Mouse (Mus musculus): ENCODE results near the gene Crip1. TPM values are rescaled to one million over a fixed set of nuclear protein-coding genes. Genes with fewer than 3 reads are reported as not detected.
A peak's percentile ranks its signal among the peaks of the same experiment; 100 is the strongest.

Gene Crip1
- total and polyA plus RNA-seq, 3 experiments, result 282 to 438 TPM; not detected in 1

GRCm38 (mm10) chr12:113141531-113141973 is 4.6 kb upstream of the Crip1 start:
- no peak overlapping the region for H3K9ac ChIP-seq (ENCODE audit: control insufficient read depth, low read depth, low read length, poor library complexity, severe bottlenecking)
- H3K9me3 ChIP-seq (replicated peaks; ENCODE audit: insufficient read depth, low read length), result no peaks in the 10 kb centered on the region
- peak overlapping the region in 1 of 2 experiments; percentile 70; a peak in 1 of 4 replicates for H3K4me3 ChIP-seq (ENCODE audit: control insufficient read depth in 1 of 2, insufficient read depth in 1 of 2, low read depth in 2 of 2, low read length in 2 of 2)
- peaks cover 2% of the 10 kb centered on the region; the same call in 1 of the 2 replicates for H3K79me2 ChIP-seq (ENCODE audit: control insufficient read depth, insufficient read depth, low read length, poor library complexity)
- TF ChIP-seq UBTF (IDR thresholded peaks at IDR 0.05; ENCODE audit: borderline replicate concordance, insufficient read depth, low read depth, low read length) (no peak), SIN3A (IDR thresholded peaks at IDR 0.05; ENCODE audit: low read length) (no peak), USF1 (IDR thresholded peaks at IDR 0.05; ENCODE audit: low read depth, low read length) (no peak), ZKSCAN1 (IDR thresholded peaks at IDR 0.05; ENCODE audit: low read depth, low read length) (no peak), NELFE (IDR thresholded peaks at IDR 0.05; ENCODE audit: low read depth, low read length) (no peak)
- peaks cover 0 to 21% of the 10 kb centered on the region in 2 experiments; a peak in 3 of 4 replicates for H3K4me1 ChIP-seq (ENCODE audit: control insufficient read depth in 1 of 2, insufficient read depth in 2 of 2, low read length in 2 of 2)
- H3K36me3 ChIP-seq (ENCODE audit: control insufficient read depth in 1 of 2, insufficient read depth in 2 of 2, low read length in 2 of 2), result peaks cover 0 to 12% of the 10 kb centered on the region in 2 experiments; a peak in 3 of 4 replicates
- no peaks in the 10 kb centered on the region for H3K27me3 ChIP-seq (ENCODE audit: control insufficient read depth in 1 of 2, insufficient read depth in 2 of 2, low read length in 2 of 2)
- H3K27ac ChIP-seq (ENCODE audit: control insufficient read depth, low read depth, low read length), result no peak overlapping the region
- DNase-seq (ENCODE audit: low read depth, low spot score), result no peak

- TF ChIP-seq SIN3A (IDR thresholded peaks at IDR 0.05; ENCODE audit: low read length) (no peak), MAZ (IDR thresholded peaks at IDR 0.05; ENCODE audit: low read depth, low read length) (no peak), HCFC1 (IDR thresholded peaks at IDR 0.05; ENCODE audit: low read depth, low read length) (no peak), E2F4 (IDR thresholded peaks at IDR 0.05; ENCODE audit: borderline replicate concordance, low read depth, low read length) (no peak), SMC3 (IDR thresholded peaks at IDR 0.05; ENCODE audit: low read depth, low read length) (no peak), TBP (IDR thresholded peaks at IDR 0.05; ENCODE audit: low read depth, low read length) (no peak), ZKSCAN1 (IDR thresholded peaks at IDR 0.05; ENCODE audit: low read depth, low read length) (no peak), POLR2AphosphoS5 (IDR thresholded peaks at IDR 0.05; ENCODE audit: borderline replicate concordance, low read depth, low read length) (no peak), USF2 (IDR thresholded peaks at IDR 0.05; ENCODE audit: borderline replicate concordance in 1 of 2, insufficient read depth in 1 of 2, low read depth in 1 of 2, low read length in 2 of 2) (no peak), POLR2AphosphoS2 (IDR thresholded peaks at IDR 0.05; ENCODE audit: low read length) (no peak), MAX (IDR thresholded peaks at IDR 0.05; ENCODE audit: low read length) (no peak), RCOR1 (IDR thresholded peaks at IDR 0.05; ENCODE audit: low read depth, low read length) (no peak), ETS1 (IDR thresholded peaks at IDR 0.05; ENCODE audit: low read depth, low read length) (no peak), BHLHE40 (IDR thresholded peaks at IDR 0.05; ENCODE audit: borderline replicate concordance, low read depth, low read length) (no peak), GATA1 (IDR thresholded peaks at IDR 0.05; ENCODE audit: low read depth, low read length) (no peak), NELFE (IDR thresholded peaks at IDR 0.05; ENCODE audit: low read depth, low read length) (no peak)
- Histone ChIP-seq H3K79me2 (ENCODE audit: control insufficient read depth, insufficient read depth, low read length, poor library complexity) (peaks cover 2% of the 10 kb centered on the region; the same call in 1 of the 2 replicates), H3K9me3 (replicated peaks; ENCODE audit: insufficient read depth, low read length) (no peaks in the 10 kb centered on the region), H3K4me1 (ENCODE audit: control insufficient read depth in 1 of 2, insufficient read depth in 2 of 2, low read length in 2 of 2) (peaks cover 0 to 23% of the 10 kb centered on the region in 2 experiments; a peak in 3 of 4 replicates), H3K36me3 (ENCODE audit: control insufficient read depth in 1 of 2, insufficient read depth in 2 of 2, low read length in 2 of 2) (peaks cover 0 to 12% of the 10 kb centered on the region in 2 experiments; a peak in 3 of 4 replicates), H3K9ac (ENCODE audit: control insufficient read depth, low read depth, low read length, poor library complexity, severe bottlenecking) (no peak overlapping the region), H3K27ac (ENCODE audit: control insufficient read depth, low read depth, low read length) (no peak overlapping the region), H3K27me3 (ENCODE audit: control insufficient read depth in 1 of 2, insufficient read depth in 2 of 2, low read length in 2 of 2) (no peaks in the 10 kb centered on the region), H3K4me3 (ENCODE audit: control insufficient read depth in 1 of 2, insufficient read depth in 1 of 2, low read depth in 2 of 2, low read length in 2 of 2) (no peak overlapping the region)
- no peak for DNase-seq (ENCODE audit: low read depth, low spot score)
These were observed 3.8 kb upstream of the Crip1 start for GRCm38 (mm10) chr12:113142021-113142975.
